Mouse (Mus musculus) intestine, embryonic 14.5 days (tissue): Measurements from ENCODE around the gene H2-T24. TPM values are rescaled to one million over a fixed set of nuclear protein-coding genes. Genes with fewer than 3 reads are reported as not detected.
A peak's percentile ranks its signal among the peaks of the same experiment; 100 is the strongest.
"Not testable (repeated sequence)": the region's sequence is repeated elsewhere in the genome, so short reads cannot be mapped to it uniquely, and the experiment has no call there.

Experiments
- ATAC-seq: fragments of 200-750 bp; cut with Nextera tagmentation; replicated peaks from 2 replicates; pipeline ENCODE4 v1.8.0; 2017; ENCODE audit warnings: low read depth, moderate number of reproducible peaks, moderate TSS enrichment, moderate library complexity; ENCODE audit not compliant: low FRiP score, low TSS enrichment
- DNase-seq: peaks from one replicate; pipeline ENCODE4 v3.0.0-alpha.2; 2018; ENCODE audit warnings: low spot score
- H3K27ac ChIP-seq: fragments of 300-500 bp; sonication (generic); 2 replicates; pipeline ENCODE4 v1.5.1; 2014; ENCODE audit warnings: low read depth, mild to moderate bottlenecking, control low read depth
- H3K27me3 ChIP-seq: fragments of 300-500 bp; sonication (generic); replicated peaks from 2 replicates; pipeline ENCODE4 v1.6.1; 2014; ENCODE audit warnings: low read length, control low read depth; ENCODE audit not compliant: control insufficient read depth, insufficient read depth
- H3K36me3 ChIP-seq: fragments of 300-500 bp; sonication (generic); 2 replicates; pipeline ENCODE4 v1.6.1; 2014; ENCODE audit warnings: low read length, control low read depth; ENCODE audit not compliant: control insufficient read depth, insufficient read depth
- H3K4me1 ChIP-seq: fragments of 300-500 bp; sonication (generic); replicated peaks from 2 replicates; pipeline ENCODE4 v1.6.1; 2014; ENCODE audit warnings: low read length, control low read depth, mixed read lengths; ENCODE audit not compliant: control insufficient read depth, insufficient read depth
- H3K4me2 ChIP-seq: fragments of 300-500 bp; sonication (generic); 2 replicates; pipeline ENCODE4 v1.6.1; 2014; ENCODE audit warnings: low read length
- H3K4me3 ChIP-seq: fragments of 300-500 bp; sonication (generic); 2 replicates; pipeline ENCODE4 v1.5.1; 2014; ENCODE audit warnings: low read depth, low read length, control low read depth, mixed read lengths
- H3K9ac ChIP-seq: fragments of 300-500 bp; sonication (generic); 2 replicates; pipeline ENCODE4 v1.6.1; 2014; ENCODE audit warnings: mild to moderate bottlenecking, low read length
- H3K9me3 ChIP-seq: fragments of 300-500 bp; sonication (generic); 2 replicates; pipeline ENCODE4 v1.6.1; 2016; ENCODE audit warnings: low read length, control low read depth; ENCODE audit not compliant: control insufficient read depth
- WGBS: fragments of 180-500 bp; shearing (Covaris S2); extraction: QIAGEN DNeasy Blood & Tissue Kit; methylation state at CpG from one replicate; pipeline ENCODE4 v1.1.7; 2014; 5-methylcytosine and 5-hydroxymethylcytosine counted together
- polyA plus RNA-seq: library from polyadenylated mRNA; unstranded; fragments of >200 nt; fragmentation: Nextera tagmentation; extraction: Ambion mirVana; gene quantifications from 2 replicates; pipeline ENCODE4 v1.2.1, GENCODE M21; 2014

H2-T24 gene
- polyA plus RNA-seq = 2.0 and 3.4 TPM in 2 replicates

DNA sequence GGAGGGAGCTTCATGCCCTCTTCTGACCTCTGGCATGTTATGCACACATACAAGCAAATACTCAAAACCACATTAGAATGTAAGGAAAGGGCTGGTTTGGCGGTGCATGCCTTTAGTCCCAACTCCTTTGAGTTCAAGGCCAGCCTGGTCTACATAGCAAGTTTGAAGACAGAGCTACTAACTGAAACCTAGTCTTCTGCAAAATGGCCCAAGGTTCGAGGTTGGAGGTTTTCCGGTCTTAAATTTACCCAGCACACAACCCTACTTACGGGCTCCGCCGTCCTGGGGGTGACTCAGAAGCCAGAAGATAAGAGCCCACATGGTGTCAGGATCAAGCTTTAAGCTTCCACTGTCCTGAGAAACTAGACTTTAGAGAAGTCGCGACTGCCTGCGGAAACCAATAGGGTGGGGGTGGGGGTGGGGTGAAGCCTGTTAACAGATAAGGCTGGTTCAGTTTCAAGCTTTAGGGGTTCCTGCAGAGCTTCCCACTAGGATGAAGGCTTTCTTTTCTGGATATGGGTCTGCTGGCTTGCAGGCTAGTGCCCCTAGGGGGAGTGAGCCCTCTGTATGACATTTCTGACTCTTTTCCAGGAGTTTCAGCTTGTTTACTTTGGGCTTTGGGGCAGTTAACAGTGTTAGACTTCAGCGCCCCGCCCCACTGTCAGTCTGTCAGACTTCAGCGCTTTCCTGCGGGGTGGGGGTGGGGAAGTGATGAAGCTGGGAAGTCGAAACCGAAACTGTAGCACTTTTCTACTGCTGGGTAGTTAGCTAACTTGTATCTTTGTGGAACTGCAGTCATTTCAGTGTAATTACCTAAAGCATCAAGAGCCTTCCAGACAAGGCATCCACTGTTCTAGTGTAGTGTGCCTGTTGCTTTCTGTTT is at the start of gene H2-T24:
H2-T24 (minus strand) TSS at position 370 of the 883 bp plus-strand sequence.
- Histone ChIP-seq H3K4me3 (no peak within 1 kb of the TSS), H3K27me3 (no peaks in the 10 kb centered on the region), H3K9me3 (no peaks in the 10 kb centered on the region), H3K4me2 (peak within 1 kb of the TSS; percentile 18), H3K4me1 (peaks cover 11% of the 10 kb centered on the region; the same call in 1 of the 2 replicates), H3K9ac (no peak within 1 kb of the TSS), H3K27ac (no peak within 1 kb of the TSS), H3K36me3 (no peaks in the 10 kb centered on the region)
- WGBS = 27% methylated on average over 15 of the region's 15 CpGs
- DNase-seq (no peak), ATAC-seq (peak; percentile 68)

DNA sequence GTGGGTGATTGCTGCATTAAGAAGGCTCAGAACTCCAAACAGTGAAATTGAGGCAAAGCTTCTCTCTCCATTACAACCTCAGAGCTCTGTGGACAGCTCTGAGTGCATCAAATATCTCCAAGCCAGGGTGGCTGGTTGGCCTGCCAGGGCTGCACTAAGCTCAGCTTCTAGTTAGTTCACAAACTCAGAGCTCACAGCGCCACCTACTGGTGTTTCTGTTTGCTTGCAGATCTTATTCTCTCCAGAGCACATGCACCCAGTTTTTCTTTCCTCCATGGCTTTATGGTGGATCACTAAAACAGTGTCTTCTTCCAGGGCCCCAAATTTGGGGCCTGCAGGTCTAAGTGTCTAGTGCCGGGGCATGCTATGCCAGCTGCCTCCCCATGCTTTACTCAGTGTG is 40.5 kb upstream of the H2-T24 start:
- no peak for ATAC-seq
- WGBS = 24% methylated on average over 2 of the region's 2 CpGs
- DNase-seq = peak; percentile 82
- Histone ChIP-seq H3K4me1 (no peaks in the 10 kb centered on the region), H3K36me3 (no peaks in the 10 kb centered on the region), H3K27me3 (no peaks in the 10 kb centered on the region), H3K27ac (no peak overlapping the region), H3K4me3 (no peak overlapping the region), H3K9me3 (no peaks in the 10 kb centered on the region), H3K9ac (no peak overlapping the region), H3K4me2 (no peak overlapping the region)

DNA sequence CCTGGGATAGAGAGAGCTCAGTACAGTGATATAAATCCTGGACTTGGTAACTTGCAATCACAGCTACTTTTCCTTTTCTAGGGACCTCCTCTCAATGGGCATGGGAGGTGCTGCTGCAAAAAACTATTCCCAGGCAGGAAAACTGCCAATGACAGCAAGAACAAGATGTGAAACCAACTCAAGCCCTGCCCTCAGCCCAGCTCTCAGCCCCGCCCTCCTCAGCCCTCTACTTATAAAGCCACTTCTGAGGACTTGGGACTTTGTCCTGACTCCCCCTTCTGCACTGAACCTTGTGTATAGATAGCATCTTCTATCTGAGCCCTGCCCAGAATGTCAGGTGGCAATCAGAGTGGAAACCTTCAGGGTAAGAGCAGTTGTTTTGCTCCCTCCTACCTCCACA is 38.0 kb upstream of the H2-T24 start, which contains the start of gene Gm11127:
Gm11127 (minus strand) TSS at position 10 of the 400 bp plus-strand sequence.
- not testable (repeated sequence) for H3K27ac ChIP-seq, H3K4me1 ChIP-seq, H3K9me3 ChIP-seq, H3K27me3 ChIP-seq, H3K4me2 ChIP-seq, H3K36me3 ChIP-seq, DNase-seq, H3K9ac ChIP-seq, H3K4me3 ChIP-seq
- WGBS = 52% methylated on average over 1 of the region's 1 CpGs
- peak; percentile 83 for ATAC-seq

DNA sequence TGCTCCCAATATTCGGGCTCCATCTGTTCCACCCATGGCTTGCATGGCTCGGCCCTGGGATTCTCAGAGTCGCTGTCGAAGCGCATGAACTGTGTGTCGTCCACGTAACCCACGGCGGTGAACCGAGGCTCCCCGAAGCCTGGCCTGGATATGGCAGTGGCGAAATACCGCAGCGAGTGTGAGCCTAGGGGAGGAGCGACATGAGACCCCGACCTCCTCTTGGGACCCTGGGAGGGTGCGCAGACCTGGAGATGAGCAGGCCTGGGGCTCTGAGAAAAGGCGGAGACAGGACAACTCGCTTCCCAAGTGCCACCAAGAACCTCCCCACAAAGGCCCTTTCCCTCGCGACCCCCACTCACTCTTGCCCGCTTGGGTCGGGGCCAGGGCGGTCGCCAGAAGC is 37.6 kb upstream of the H2-T24 start:
- H3K4me3 ChIP-seq, ATAC-seq, DNase-seq, H3K4me1 ChIP-seq, H3K9ac ChIP-seq, H3K4me2 ChIP-seq, H3K36me3 ChIP-seq, H3K27ac ChIP-seq, H3K9me3 ChIP-seq, H3K27me3 ChIP-seq: not testable (repeated sequence)
- WGBS = 86% methylated on average over 23 of the region's 25 CpGs

DNA sequence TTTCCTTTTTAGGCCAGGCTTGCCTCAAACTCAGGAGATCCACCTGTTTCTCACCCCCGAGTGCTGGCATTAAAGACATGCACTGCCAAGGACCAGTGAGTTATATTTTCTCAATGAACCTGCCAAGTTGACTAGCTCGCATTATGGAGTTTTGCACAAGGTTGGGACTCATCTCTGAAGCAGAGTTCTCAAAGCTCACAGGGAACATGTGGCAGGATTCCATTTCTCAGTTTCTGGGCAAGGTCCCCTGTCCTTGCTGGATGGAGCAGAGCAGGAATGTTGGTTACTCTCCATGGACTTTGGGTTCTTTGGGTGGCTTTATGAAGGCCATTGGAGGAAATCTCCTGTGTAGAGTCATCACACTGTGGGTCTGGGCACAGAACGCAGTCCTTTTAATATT is 22.9 kb upstream of the H2-T24 start:
- H3K36me3 ChIP-seq = no peaks in the 10 kb centered on the region
- DNase-seq = no peak
- H3K4me1 ChIP-seq = no peaks in the 10 kb centered on the region
- ATAC-seq = no peak
- no peak overlapping the region for H3K9ac ChIP-seq
- H3K4me3 ChIP-seq = peak overlapping the region; percentile 38
- no peaks in the 10 kb centered on the region for H3K9me3 ChIP-seq
- 85% methylated on average over 3 of the region's 3 CpGs for WGBS
- H3K27me3 ChIP-seq = no peaks in the 10 kb centered on the region
- H3K27ac ChIP-seq = no peak overlapping the region
- peak overlapping the region; percentile 61 for H3K4me2 ChIP-seq

DNA sequence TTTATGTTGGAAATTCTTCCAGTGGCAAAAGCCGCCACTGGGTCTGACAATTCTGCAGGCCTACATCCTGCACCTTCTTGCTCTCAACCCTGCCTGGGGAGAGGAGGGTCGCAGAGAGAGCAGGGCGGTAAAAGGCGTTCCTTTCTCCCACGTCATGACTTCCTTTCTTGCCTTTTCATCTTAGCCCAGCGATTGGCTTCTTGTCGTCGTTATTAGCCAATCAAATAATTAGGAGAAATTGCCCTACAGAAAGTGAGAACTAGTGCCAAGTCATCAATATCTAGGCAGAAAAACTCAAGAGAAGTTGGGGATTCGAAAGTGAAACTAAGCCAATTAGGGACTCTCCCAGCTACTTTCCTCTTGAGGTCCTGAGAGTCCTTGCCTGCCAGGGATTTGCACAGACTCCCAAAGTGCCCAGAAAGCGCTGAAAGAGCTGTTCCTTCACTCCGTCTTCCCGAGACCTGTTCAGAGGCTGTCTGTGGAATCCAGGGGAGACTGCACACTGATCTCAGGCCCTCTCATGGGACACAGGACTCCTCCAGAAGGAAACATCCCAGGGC is 22.3 kb upstream of the H2-T24 start, which contains the start of the genes H2-T22 and Gm6034:
H2-T22 (minus strand) TSS at position 138 of the 560 bp plus-strand sequence.
Gm6034 (plus strand) TSS at position 352 of the 560 bp plus-strand sequence.
- not testable (repeated sequence) for H3K27ac ChIP-seq, H3K36me3 ChIP-seq, H3K27me3 ChIP-seq, H3K4me1 ChIP-seq, H3K9me3 ChIP-seq
- peak; percentile 96 for ATAC-seq
- peak within 1 kb of the TSS; percentile 29 for H3K9ac ChIP-seq
- H3K4me3 ChIP-seq = peak within 1 kb of the TSS; percentile 38
- peak within 1 kb of the TSS; percentile 61 for H3K4me2 ChIP-seq
- 2% methylated on average over 12 of the region's 12 CpGs for WGBS
- DNase-seq = peak; percentile 81

DNA sequence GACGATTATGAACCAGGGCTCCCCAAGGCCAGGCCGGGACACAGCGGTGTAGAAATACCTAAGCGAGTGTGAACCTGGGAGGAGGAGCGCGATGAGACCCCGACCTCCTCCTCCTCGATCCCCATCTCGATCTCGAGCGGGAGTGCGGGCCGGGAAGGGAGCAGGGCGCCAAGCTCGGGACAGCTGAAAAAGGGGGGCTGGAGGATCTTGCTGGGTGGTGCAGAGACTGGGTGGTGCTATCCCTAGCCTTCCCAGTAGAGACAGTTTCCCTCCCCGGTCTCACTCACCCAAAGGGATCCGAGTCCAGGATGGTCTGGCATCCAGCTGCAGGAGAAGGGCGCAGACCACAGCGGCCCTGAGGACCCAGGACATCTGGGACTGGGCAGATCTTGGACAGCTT is 21.7 kb upstream of the H2-T24 start:
- not testable (repeated sequence) for H3K9me3 ChIP-seq, H3K36me3 ChIP-seq, H3K4me1 ChIP-seq, H3K27me3 ChIP-seq, H3K27ac ChIP-seq
- peak; percentile 82 for ATAC-seq
- peak; percentile 59 for DNase-seq
- WGBS = under 1% methylated on average over 18 of the region's 19 CpGs
- Histone ChIP-seq H3K4me3 (peak overlapping the region; percentile 38), H3K9ac (peak overlapping the region; percentile 29), H3K4me2 (peak overlapping the region; percentile 61)

DNA sequence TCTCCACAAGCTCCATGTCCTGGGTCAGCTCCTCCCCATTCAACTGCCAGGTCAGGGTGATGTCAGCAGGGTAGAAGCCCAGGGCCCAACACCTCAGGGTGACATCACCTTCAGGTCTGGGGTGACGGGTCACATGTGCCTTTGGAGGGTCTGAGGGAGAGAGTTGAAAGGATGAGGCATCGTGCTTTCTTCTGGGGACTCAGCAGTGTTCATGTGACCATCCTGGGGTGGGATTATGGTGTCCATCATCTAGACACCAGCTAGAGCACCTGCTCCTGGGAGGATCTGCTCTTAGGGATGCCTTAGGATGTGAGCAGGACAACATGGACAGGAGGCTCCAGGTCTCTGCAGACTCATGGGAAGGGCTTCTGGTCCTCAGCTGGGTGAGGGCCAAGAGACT is 20.2 kb upstream of the H2-T24 start:
- H3K27ac ChIP-seq, H3K4me3 ChIP-seq, ATAC-seq, H3K9ac ChIP-seq, H3K27me3 ChIP-seq, H3K4me1 ChIP-seq, DNase-seq, H3K9me3 ChIP-seq, H3K4me2 ChIP-seq, H3K36me3 ChIP-seq: not testable (repeated sequence)
- 88% methylated on average over 2 of the region's 2 CpGs for WGBS
